Mouse (Mus musculus) forebrain, embryonic 11.5 days (tissue): ENCODE measurements at regions not wholly inside any gene's neighbourhood (a gene's known extent, or its start where the extent isn't known, plus 50 kb on each side); places are given as distances from the start of the nearest gene placed in this dataset.
"Not testable (repeated sequence)": the region's sequence is repeated elsewhere in the genome, so short reads cannot be mapped to it uniquely, and the experiment has no call there.

Source experiments
- ATAC-seq: fragments of 200-750 bp; cut with Nextera tagmentation; replicated peaks from 2 replicates; pipeline ENCODE4 v1.8.0; 2017; ENCODE audit warnings: moderate TSS enrichment; ENCODE audit not compliant: low FRiP score
- DNase-seq: peaks from one replicate; pipeline ENCODE4 v3.0.0-alpha.2; 2017; ENCODE audit warnings: low spot score
- H3K27ac ChIP-seq: fragments of 300-500 bp; sonication (generic); 2 replicates; pipeline ENCODE4 v1.5.1; 2014; ENCODE audit warnings: low read depth, low read length
- H3K27me3 ChIP-seq: fragments of 300-500 bp; sonication (generic); 2 replicates; pipeline ENCODE4 v1.6.1; 2014; ENCODE audit warnings: mild to moderate bottlenecking, low read length, mixed read lengths; ENCODE audit not compliant: control insufficient read depth, insufficient read depth
- H3K36me3 ChIP-seq: fragments of 300-500 bp; sonication (generic); 2 replicates; pipeline ENCODE4 v1.6.1; 2014; ENCODE audit warnings: mild to moderate bottlenecking, low read length, moderate library complexity, mixed read lengths; ENCODE audit not compliant: control insufficient read depth, insufficient read depth
- H3K4me1 ChIP-seq: fragments of 300-500 bp; sonication (generic); replicated peaks from 2 replicates; pipeline ENCODE4 v1.6.1; 2014; ENCODE audit warnings: low read length, mixed read lengths; ENCODE audit not compliant: control insufficient read depth, insufficient read depth
- H3K4me2 ChIP-seq: fragments of 300-500 bp; sonication (generic); 2 replicates; pipeline ENCODE4 v1.6.1; 2014; ENCODE audit warnings: low read depth, mild to moderate bottlenecking, low read length, moderate library complexity, mixed read lengths; ENCODE audit not compliant: severe bottlenecking
- H3K4me3 ChIP-seq: fragments of 300-500 bp; sonication (generic); 2 replicates; pipeline ENCODE4 v1.5.1; 2014; ENCODE audit warnings: low read depth, low read length
- H3K9ac ChIP-seq: fragments of 300-500 bp; sonication (generic); 2 replicates; pipeline ENCODE4 v1.6.1; 2014; ENCODE audit warnings: low read length
- H3K9me3 ChIP-seq: fragments of 300-500 bp; sonication (generic); 2 replicates; pipeline ENCODE4 v1.6.1; 2016; ENCODE audit warnings: low read length, mixed read lengths; ENCODE audit not compliant: control insufficient read depth
- WGBS: fragments of 180-500 bp; shearing (Covaris S2); extraction: QIAGEN DNeasy Blood & Tissue Kit; methylation state at CpG from one replicate; pipeline ENCODE4 v1.1.7; 2014; 5-methylcytosine and 5-hydroxymethylcytosine counted together

- no peaks in the 10 kb centered on the region for H3K4me1 ChIP-seq
- no peak overlapping the region for H3K4me2 ChIP-seq
- no peaks in the 10 kb centered on the region for H3K27me3 ChIP-seq
- no peak overlapping the region for H3K4me3 ChIP-seq
- no peaks in the 10 kb centered on the region for H3K9me3 ChIP-seq
- H3K9ac ChIP-seq = no peak overlapping the region
- no peak for DNase-seq
- 64% methylated on average over 5 of the region's 5 CpGs for WGBS
- no peaks in the 10 kb centered on the region for H3K36me3 ChIP-seq
- ATAC-seq = no peak
- no peak overlapping the region for H3K27ac ChIP-seq
Observed at GRCm38 (mm10) chr3:40320319-40320718, 210.8 kb upstream of the Intu start.

GRCm38 (mm10) chr3:40325872-40326803 is 204.9 kb upstream of the Intu start:
- Histone ChIP-seq H3K9ac (no peak overlapping the region), H3K4me3 (no peak overlapping the region), H3K27me3 (no peaks in the 10 kb centered on the region), H3K4me2 (no peak overlapping the region), H3K27ac (no peak overlapping the region), H3K9me3 (no peaks in the 10 kb centered on the region), H3K36me3 (no peaks in the 10 kb centered on the region), H3K4me1 (no peaks in the 10 kb centered on the region)
- DNase-seq (peak; percentile 49), ATAC-seq (no peak)
- 74% methylated on average over 22 of the region's 22 CpGs for WGBS

GRCm38 (mm10) chr3:40339492-40340030 is 191.5 kb upstream of the Intu start:
- Histone ChIP-seq H3K27me3 (no peaks in the 10 kb centered on the region), H3K4me3 (no peak overlapping the region), H3K4me2 (no peak overlapping the region), H3K27ac (no peak overlapping the region), H3K9ac (no peak overlapping the region), H3K4me1 (no peaks in the 10 kb centered on the region), H3K9me3 (no peaks in the 10 kb centered on the region), H3K36me3 (no peaks in the 10 kb centered on the region)
- 93% methylated on average over 5 of the region's 5 CpGs for WGBS
- ATAC-seq = no peak
- DNase-seq = no peak

- H3K4me1 ChIP-seq = no peaks in the 10 kb centered on the region
- H3K4me2 ChIP-seq = no peak overlapping the region
- WGBS = 36% methylated on average over 4 of the region's 4 CpGs
- no peaks in the 10 kb centered on the region for H3K9me3 ChIP-seq
- no peak overlapping the region for H3K27ac ChIP-seq
- H3K27me3 ChIP-seq = no peaks in the 10 kb centered on the region
- DNase-seq = no peak
- no peak overlapping the region for H3K4me3 ChIP-seq
- no peak for ATAC-seq
- no peak overlapping the region for H3K9ac ChIP-seq
- H3K36me3 ChIP-seq = no peaks in the 10 kb centered on the region
Observed at GRCm38 (mm10) chr3:40355103-40355502, 176.0 kb upstream of the Intu start.

- H3K9ac ChIP-seq = no peak overlapping the region
- DNase-seq = no peak
- no peak overlapping the region for H3K27ac ChIP-seq
- no peak overlapping the region for H3K4me2 ChIP-seq
- WGBS = 94% methylated on average over 4 of the region's 4 CpGs
- no peaks in the 10 kb centered on the region for H3K9me3 ChIP-seq
- H3K4me3 ChIP-seq = no peak overlapping the region
- H3K4me1 ChIP-seq = 0 out of 2 replicates have a peak, but pooled peaks cover 2% of the 10 kb centered on the region
- no peaks in the 10 kb centered on the region for H3K27me3 ChIP-seq
- H3K36me3 ChIP-seq = no peaks in the 10 kb centered on the region
- ATAC-seq = no peak
Observed at GRCm38 (mm10) chr3:40368421-40368820, 162.7 kb upstream of the Intu start.

GRCm38 (mm10) chr3:40371411-40371810 is 159.7 kb upstream of the Intu start:
- no peak overlapping the region for H3K27ac ChIP-seq
- H3K36me3 ChIP-seq = no peaks in the 10 kb centered on the region
- no peak overlapping the region for H3K4me2 ChIP-seq
- H3K4me1 ChIP-seq = 0 out of 2 replicates have a peak, but pooled peaks cover 2% of the 10 kb centered on the region
- H3K27me3 ChIP-seq = no peaks in the 10 kb centered on the region
- WGBS = 58% methylated on average over 7 of the region's 7 CpGs
- no peak overlapping the region for H3K4me3 ChIP-seq
- no peak for ATAC-seq
- H3K9me3 ChIP-seq = no peaks in the 10 kb centered on the region
- no peak overlapping the region for H3K9ac ChIP-seq
- DNase-seq = no peak

GRCm38 (mm10) chr3:40376220-40376619 is 154.9 kb upstream of the Intu start:
- H3K27me3 ChIP-seq, H3K4me2 ChIP-seq: not testable (repeated sequence)

GRCm38 (mm10) chr3:40377416-40377815 is 153.7 kb upstream of the Intu start:
- Histone ChIP-seq H3K36me3 (no peaks in the 10 kb centered on the region), H3K4me2 (no peak overlapping the region), H3K27me3 (no peaks in the 10 kb centered on the region), H3K4me3 (no peak overlapping the region), H3K9me3 (no peaks in the 10 kb centered on the region), H3K9ac (no peak overlapping the region), H3K27ac (no peak overlapping the region), H3K4me1 (no peaks in the 10 kb centered on the region)
- WGBS = 84% methylated on average over 7 of the region's 7 CpGs
- DNase-seq (no peak), ATAC-seq (no peak)

More at GRCm38 (mm10) chr3:40376220-40376619, 154.9 kb upstream of the Intu start:
- H3K4me3 ChIP-seq, H3K27ac ChIP-seq, H3K4me1 ChIP-seq, H3K9me3 ChIP-seq, DNase-seq, H3K36me3 ChIP-seq, H3K9ac ChIP-seq, ATAC-seq: not testable (repeated sequence)

- H3K4me2 ChIP-seq = no peak overlapping the region
- 90% methylated on average over 2 of the region's 2 CpGs for WGBS
- H3K27me3 ChIP-seq = no peaks in the 10 kb centered on the region
Observed at GRCm38 (mm10) chr3:40379063-40379462, 152.0 kb upstream of the Intu start.

More at GRCm38 (mm10) chr3:40379063-40379462, 152.0 kb upstream of the Intu start:
- Histone ChIP-seq H3K9ac (no peak overlapping the region), H3K4me3 (no peak overlapping the region), H3K4me1 (no peaks in the 10 kb centered on the region), H3K27ac (no peak overlapping the region), H3K36me3 (no peaks in the 10 kb centered on the region), H3K9me3 (no peaks in the 10 kb centered on the region)
- DNase-seq = no peak
- no peak for ATAC-seq
